Mouse (Mus musculus) lung, embryonic 14.5 days (tissue): ENCODE data around the gene Nkain2. TPM values are rescaled to one million over a fixed set of nuclear protein-coding genes. Genes with fewer than 3 reads are reported as not detected.

Source experiments
- ATAC-seq: fragments of 200-750 bp; cut with Nextera tagmentation; 2 replicates; pipeline ENCODE4 v1.8.0; 2017; ENCODE audit warnings: mild to moderate bottlenecking, moderate TSS enrichment, moderate library complexity; ENCODE audit not compliant: insufficient read depth
- DNase-seq: peaks from one replicate; pipeline ENCODE4 v3.0.0-alpha.2; 2015
- H3K27ac ChIP-seq: fragments of 300-500 bp; sonication (generic); 2 replicates; pipeline ENCODE4 v1.5.1; 2014; ENCODE audit warnings: low read depth, mild to moderate bottlenecking, moderate library complexity
- H3K27me3 ChIP-seq: fragments of 300-500 bp; sonication (generic); 2 replicates; pipeline ENCODE4 v1.6.1; 2014; ENCODE audit warnings: low read length, control low read depth; ENCODE audit not compliant: insufficient read depth
- H3K36me3 ChIP-seq: fragments of 300-500 bp; sonication (generic); 2 replicates; pipeline ENCODE4 v1.6.1; 2014; ENCODE audit warnings: control low read depth; ENCODE audit not compliant: insufficient read depth
- H3K4me1 ChIP-seq: fragments of 300-500 bp; sonication (generic); 2 replicates; pipeline ENCODE4 v1.6.1; 2014; ENCODE audit warnings: antibody characterized with exemption, control low read depth; ENCODE audit not compliant: insufficient read depth
- H3K4me2 ChIP-seq: fragments of 300-500 bp; sonication (generic); 2 replicates; pipeline ENCODE4 v1.6.1; 2014; ENCODE audit warnings: mild to moderate bottlenecking
- H3K4me3 ChIP-seq: fragments of 300-500 bp; sonication (generic); 2 replicates; pipeline ENCODE4 v1.5.1; 2014; ENCODE audit warnings: low read depth, low read length
- H3K9ac ChIP-seq: fragments of 300-500 bp; sonication (generic); 2 replicates; pipeline ENCODE4 v1.6.1; 2014
- H3K9me3 ChIP-seq: fragments of 300-500 bp; sonication (generic); 2 replicates; pipeline ENCODE4 v1.6.1; 2016; ENCODE audit warnings: low read depth, low read length, control low read depth
- CTCF ChIP-seq: IDR thresholded peaks from 2 replicates; pipeline ENCODE4 v1.5.1; 2016; ENCODE audit warnings: antibody characterized with exemption, low read depth
- WGBS: fragments of 180-500 bp; shearing (Covaris S2); extraction: QIAGEN DNeasy Blood & Tissue Kit; methylation state at CpG from one replicate; pipeline ENCODE4 v1.1.7; 2014; 5-methylcytosine and 5-hydroxymethylcytosine counted together
- polyA plus RNA-seq: library from polyadenylated mRNA; unstranded; fragments of >200 nt; fragmentation: Nextera tagmentation; extraction: Ambion mirVana; gene quantifications from 2 replicates; pipeline ENCODE4 v1.2.1, GENCODE M21; 2014

Gene Nkain2
- polyA plus RNA-seq, 1 experiment from 2014 or later: 0.88 TPM

GRCm38 (mm10) chr10:32414228-32414627, 476.0 kb downstream of the Nkain2 start:
- no peak for ATAC-seq
- no peak for TF ChIP-seq CTCF
- H3K27me3 ChIP-seq: no peaks in the 10 kb centered on the region
- no peak for DNase-seq
- H3K4me1 ChIP-seq: no peaks in the 10 kb centered on the region
- H3K9me3 ChIP-seq: no peaks in the 10 kb centered on the region
- H3K4me2 ChIP-seq: no peak overlapping the region
- H3K36me3 ChIP-seq: no peaks in the 10 kb centered on the region
- H3K9ac ChIP-seq: no peak overlapping the region
- H3K27ac ChIP-seq: no peak overlapping the region
- H3K4me3 ChIP-seq: no peak overlapping the region

GRCm38 (mm10) chr10:32411331-32411730, 478.9 kb downstream of the Nkain2 start:
- Histone ChIP-seq H3K9ac (no peak overlapping the region), H3K4me2 (no peak overlapping the region), H3K4me3 (no peak overlapping the region), H3K27ac (no peak overlapping the region), H3K27me3 (no peaks in the 10 kb centered on the region), H3K36me3 (no peaks in the 10 kb centered on the region), H3K4me1 (no peaks in the 10 kb centered on the region), H3K9me3 (no peaks in the 10 kb centered on the region)
- WGBS: 79% methylated on average over 2 of the region's 2 CpGs
- DNase-seq (no peak), ATAC-seq (no peak)
- TF ChIP-seq CTCF: no peak

GRCm38 (mm10) chr10:32400961-32401360, 489.3 kb downstream of the Nkain2 start:
- H3K4me3 ChIP-seq: no peak overlapping the region
- H3K9ac ChIP-seq: no peak overlapping the region
- H3K4me2 ChIP-seq: no peak overlapping the region
- no peaks in the 10 kb centered on the region for H3K27me3 ChIP-seq
- no peaks in the 10 kb centered on the region for H3K36me3 ChIP-seq
- ATAC-seq (no peak), DNase-seq (no peak)
- 89% methylated on average over 1 of the region's 1 CpGs for WGBS
- no peaks in the 10 kb centered on the region for H3K9me3 ChIP-seq
- TF ChIP-seq CTCF: no peak
- H3K4me1 ChIP-seq: no peaks in the 10 kb centered on the region
- H3K27ac ChIP-seq: no peak overlapping the region

GRCm38 (mm10) chr10:32393859-32394521, 496.3 kb downstream of the Nkain2 start:
- ATAC-seq (peak; percentile 89), DNase-seq (peak; percentile 77)
- no peak overlapping the region for H3K27ac ChIP-seq
- no peak for TF ChIP-seq CTCF
- no peak overlapping the region for H3K4me2 ChIP-seq
- H3K36me3 ChIP-seq: no peaks in the 10 kb centered on the region
- no peaks in the 10 kb centered on the region for H3K4me1 ChIP-seq
- H3K27me3 ChIP-seq: no peaks in the 10 kb centered on the region
- no peaks in the 10 kb centered on the region for H3K9me3 ChIP-seq
- H3K4me3 ChIP-seq: no peak overlapping the region
- WGBS: 29% methylated on average over 1 of the region's 1 CpGs
- H3K9ac ChIP-seq: no peak overlapping the region

GRCm38 (mm10) chr10:32393326-32393725, 496.9 kb downstream of the Nkain2 start:
- no peak overlapping the region for H3K9ac ChIP-seq
- no peaks in the 10 kb centered on the region for H3K36me3 ChIP-seq
- H3K27ac ChIP-seq: no peak overlapping the region
- ATAC-seq (no peak), DNase-seq (peak; percentile 17)
- H3K4me1 ChIP-seq: no peaks in the 10 kb centered on the region
- no peak for TF ChIP-seq CTCF
- H3K4me3 ChIP-seq: no peak overlapping the region
- no peaks in the 10 kb centered on the region for H3K9me3 ChIP-seq
- H3K27me3 ChIP-seq: no peaks in the 10 kb centered on the region
- H3K4me2 ChIP-seq: no peak overlapping the region
- WGBS: 52% methylated on average over 1 of the region's 1 CpGs

- no peak for TF ChIP-seq CTCF
- 84% methylated on average over 9 of the region's 9 CpGs for WGBS
- Histone ChIP-seq H3K36me3 (no peaks in the 10 kb centered on the region), H3K4me1 (no peaks in the 10 kb centered on the region), H3K4me2 (no peak overlapping the region), H3K9ac (no peak overlapping the region), H3K9me3 (peaks cover 4% of the 10 kb centered on the region; the same call in 1 of the 2 replicates), H3K4me3 (no peak overlapping the region), H3K27ac (no peak overlapping the region), H3K27me3 (no peaks in the 10 kb centered on the region)
- ATAC-seq (no peak), DNase-seq (no peak)
Observed at GRCm38 (mm10) chr10:32312754-32313153, 577.5 kb downstream of the Nkain2 start.

GRCm38 (mm10) chr10:32301024-32301597, 589.2 kb downstream of the Nkain2 start:
- H3K27ac ChIP-seq: no peak overlapping the region
- TF ChIP-seq CTCF: no peak
- H3K4me3 ChIP-seq: no peak overlapping the region
- no peaks in the 10 kb centered on the region for H3K27me3 ChIP-seq
- no peak overlapping the region for H3K4me2 ChIP-seq
- no peaks in the 10 kb centered on the region for H3K4me1 ChIP-seq
- ATAC-seq (no peak), DNase-seq (no peak)
- no peaks in the 10 kb centered on the region for H3K36me3 ChIP-seq
- H3K9ac ChIP-seq: no peak overlapping the region
- 80% methylated on average over 3 of the region's 3 CpGs for WGBS
- no peaks in the 10 kb centered on the region for H3K9me3 ChIP-seq
